In the genomic region with DNA sequence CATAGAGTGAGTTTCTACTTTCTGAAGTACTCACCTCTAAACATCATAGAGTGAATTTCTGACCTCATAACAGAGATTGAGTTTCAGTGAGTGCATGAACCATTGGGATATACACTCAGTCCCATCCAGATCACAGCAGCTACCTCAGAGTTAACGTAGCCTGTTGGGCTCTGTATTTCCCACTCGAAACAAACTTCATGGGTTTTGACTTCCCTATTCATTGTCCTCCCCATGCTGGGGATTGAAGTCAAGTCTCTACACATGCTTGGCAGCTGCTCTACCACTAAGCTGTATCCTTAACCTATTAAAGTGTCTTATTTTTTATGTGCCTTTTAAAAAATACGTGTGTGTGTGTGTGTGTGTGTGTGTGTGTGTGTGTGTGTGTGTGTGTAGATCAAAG, we compare ENCODE assay signal across 11 mouse cellular contexts.
"Had no signal": no experiment of that assay in that cellular context is flagged by ENCODE, and none has a peak within 500 bp of the region (broad histone marks: within the 10 kb centered on the region; RNA-seq: fewer than 3 reads in every experiment).

No protein-coding gene starts in this region.

- ATAC-seq: liver, postnatal 0 days; lung, postnatal 0 days; midbrain, embryonic 13.5 days; midbrain, embryonic 15.5 days had no signal

- DNase-seq: liver, postnatal 0 days; lung, adult 2 months; lung, postnatal 14 days; lung, postnatal 36 days; right cerebral cortex, postnatal 14 days; thymus, adult 2 months; thymus, postnatal 25 days; thymus, postnatal 4 days had no signal
